Mouse (Mus musculus): ENCODE measurements around the gene Cdx2.

DNA sequence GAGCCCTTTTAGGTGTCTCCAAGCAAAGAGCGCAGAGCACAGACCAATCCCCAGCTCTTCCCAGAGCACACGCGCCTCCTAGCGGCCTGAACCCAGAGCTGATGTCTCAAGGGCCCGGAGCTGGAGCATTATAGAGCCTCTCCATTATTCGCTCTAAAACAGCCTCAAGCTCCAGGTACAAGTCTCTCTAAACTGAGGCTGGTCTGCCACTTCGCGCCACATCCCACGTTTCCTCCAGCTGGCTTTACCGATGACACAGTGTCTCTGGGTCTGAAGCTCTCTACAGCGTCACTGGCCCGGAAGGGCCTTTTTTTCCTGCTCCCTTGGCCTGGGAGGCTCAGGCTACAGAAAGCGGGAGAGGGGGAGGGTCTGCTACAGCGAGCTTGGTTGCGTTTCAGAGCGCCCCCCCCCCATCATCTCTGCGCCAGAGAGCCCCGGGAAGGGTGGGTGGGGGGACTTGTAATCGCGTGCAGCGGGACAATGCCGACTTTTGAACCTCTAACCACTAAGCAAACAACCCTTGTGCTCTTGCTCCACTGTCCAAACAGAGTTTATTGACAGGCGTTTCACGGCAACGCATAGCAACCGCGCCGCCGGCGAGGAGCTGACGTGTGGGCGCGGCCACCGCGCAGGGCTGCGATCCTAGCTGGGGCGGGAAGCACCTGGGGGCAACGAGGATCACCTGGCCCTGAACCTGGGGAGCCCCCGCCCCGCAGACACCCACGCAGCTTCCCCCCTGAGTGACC is 7.6 kb downstream of the Cdx2 start:
- TF ChIP-seq CTCF (IDR thresholded peaks at IDR 0.05; ENCODE audit: control insufficient read depth, insufficient read depth, insufficient read length) (peak; percentile 29), MAX (IDR thresholded peaks at IDR 0.05) (no peak), USF1 (IDR thresholded peaks at IDR 0.05; ENCODE audit: low read depth) (no peak), MYOD1 (IDR thresholded peaks at IDR 0.05; ENCODE audit: control insufficient read depth, insufficient read length, low read depth) (no peak)
